Mouse (Mus musculus) lung, embryonic 16.5 days (tissue): ENCODE measurements at regions not wholly inside any gene's neighbourhood (a gene's known extent, or its start where the extent isn't known, plus 50 kb on each side); places are given as distances from the start of the nearest gene placed in this dataset.

Source experiments
- ATAC-seq: fragments of 200-750 bp; cut with Nextera tagmentation; 2 replicates; pipeline ENCODE4 v1.8.0; 2017; ENCODE audit warnings: low read depth, mild to moderate bottlenecking, moderate library complexity
- H3K27ac ChIP-seq: fragments of 300-500 bp; sonication (generic); 2 replicates; pipeline ENCODE4 v1.5.1; 2014; ENCODE audit warnings: mild to moderate bottlenecking, control low read depth, low read length
- H3K27me3 ChIP-seq: fragments of 300-500 bp; sonication (generic); 2 replicates; pipeline ENCODE4 v1.6.1; 2014; ENCODE audit warnings: low read depth, low read length, mixed read lengths; ENCODE audit not compliant: control insufficient read depth, insufficient read depth
- H3K36me3 ChIP-seq: fragments of 300-500 bp; sonication (generic); 2 replicates; pipeline ENCODE4 v1.6.1; 2014; ENCODE audit warnings: low read length; ENCODE audit not compliant: control insufficient read depth, insufficient read depth
- H3K4me1 ChIP-seq: fragments of 300-500 bp; sonication (generic); replicated peaks from 2 replicates; pipeline ENCODE4 v1.6.1; 2014; ENCODE audit warnings: low read length, mixed read lengths; ENCODE audit not compliant: control insufficient read depth, insufficient read depth
- H3K4me2 ChIP-seq: fragments of 300-500 bp; sonication (generic); 2 replicates; pipeline ENCODE4 v1.6.1; 2014; ENCODE audit warnings: low read depth, low read length, control low read depth
- H3K4me3 ChIP-seq: fragments of 300-500 bp; sonication (generic); 2 replicates; pipeline ENCODE4 v1.5.1; 2014; ENCODE audit warnings: mild to moderate bottlenecking, low read length, control low read depth
- H3K9ac ChIP-seq: fragments of 300-500 bp; sonication (generic); 2 replicates; pipeline ENCODE4 v1.6.1; 2014; ENCODE audit warnings: low read length, control low read depth
- H3K9me3 ChIP-seq: fragments of 300-500 bp; sonication (generic); 2 replicates; pipeline ENCODE4 v1.6.1; 2016; ENCODE audit warnings: low read length; ENCODE audit not compliant: control insufficient read depth
- WGBS: fragments of 180-500 bp; shearing (Covaris S2); extraction: QIAGEN DNeasy Blood & Tissue Kit; methylation state at CpG from one replicate; pipeline ENCODE4 v1.1.7; 2014; 5-methylcytosine and 5-hydroxymethylcytosine counted together

DNA sequence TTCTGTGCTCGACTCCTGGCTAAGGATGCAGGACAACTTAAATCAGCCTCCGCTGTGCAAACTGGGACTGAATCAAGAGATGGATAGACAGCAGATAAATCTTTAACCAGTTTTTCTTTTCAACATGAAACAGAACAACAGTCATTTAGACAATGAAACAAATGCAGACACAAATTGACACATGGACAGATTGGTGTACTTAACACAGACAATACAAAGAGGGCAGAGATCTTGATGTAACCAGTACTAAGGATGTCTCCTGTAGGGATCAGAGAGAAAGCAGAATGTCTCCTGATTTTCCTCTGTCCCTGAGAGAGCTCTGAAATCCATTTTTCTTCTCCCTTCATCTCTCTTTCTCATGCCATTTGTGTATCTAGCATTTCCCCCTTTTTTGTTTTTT, 1241.5 kb downstream of the Hace1 start:
- H3K4me3 ChIP-seq, result no peak overlapping the region
- H3K4me1 ChIP-seq, result no peaks in the 10 kb centered on the region
- H3K27ac ChIP-seq, result no peak overlapping the region
- H3K36me3 ChIP-seq, result no peaks in the 10 kb centered on the region
- ATAC-seq, result no peak
- H3K27me3 ChIP-seq, result no peaks in the 10 kb centered on the region
- 76% methylated on average over 2 of the region's 2 CpGs for WGBS
- H3K9me3 ChIP-seq, result no peaks in the 10 kb centered on the region
- no peak overlapping the region for H3K9ac ChIP-seq
- no peak overlapping the region for H3K4me2 ChIP-seq

DNA sequence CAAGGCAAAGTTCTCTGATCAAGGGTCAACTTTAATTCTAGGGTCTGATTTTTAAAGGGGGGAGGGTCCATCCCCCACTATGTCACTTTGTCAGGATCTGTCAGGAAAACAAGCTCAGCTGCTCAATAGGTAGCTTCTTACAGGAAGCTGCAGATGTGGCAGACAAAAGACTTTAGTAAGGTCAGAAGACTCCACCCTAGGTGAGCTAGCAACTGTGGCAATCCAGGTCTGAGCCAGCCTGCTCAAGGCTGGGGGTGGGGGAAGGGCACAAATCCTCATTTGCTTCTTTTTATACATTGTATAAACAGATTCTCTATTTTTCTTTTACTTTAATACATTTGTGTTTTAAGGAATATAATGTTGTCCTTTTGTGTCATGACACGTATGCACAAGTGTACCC, 1242.3 kb downstream of the Hace1 start:
- Histone ChIP-seq H3K9me3 (no peaks in the 10 kb centered on the region), H3K4me3 (no peak overlapping the region), H3K27me3 (no peaks in the 10 kb centered on the region), H3K36me3 (no peaks in the 10 kb centered on the region), H3K4me2 (no peak overlapping the region), H3K9ac (no peak overlapping the region), H3K4me1 (no peaks in the 10 kb centered on the region), H3K27ac (no peak overlapping the region)
- 91% methylated on average over 1 of the region's 1 CpGs for WGBS
- ATAC-seq, result no peak

DNA sequence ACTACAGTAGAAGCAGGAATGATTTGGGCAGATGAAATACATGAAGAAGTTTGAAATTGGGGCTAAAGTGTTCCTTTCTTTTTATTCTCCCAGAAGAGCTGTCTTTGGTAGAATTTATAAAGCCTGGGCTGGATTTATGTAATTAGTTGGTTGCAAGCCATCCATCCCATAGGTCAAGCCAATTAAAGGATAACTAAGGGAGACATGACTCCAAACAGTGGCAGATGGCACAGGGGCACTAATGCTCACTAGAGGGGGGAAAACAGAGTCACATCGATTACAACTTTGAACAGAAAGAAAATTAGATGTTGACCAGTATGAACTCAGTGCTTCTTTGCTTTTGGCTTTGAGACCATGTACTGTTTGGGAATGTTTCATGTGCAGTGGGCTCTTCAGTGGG, 1246.2 kb downstream of the Hace1 start:
- no peak overlapping the region for H3K4me2 ChIP-seq
- ATAC-seq, result no peak
- WGBS, result 84% methylated on average over 1 of the region's 1 CpGs
- no peaks in the 10 kb centered on the region for H3K36me3 ChIP-seq
- H3K27me3 ChIP-seq, result no peaks in the 10 kb centered on the region
- H3K4me1 ChIP-seq, result no peaks in the 10 kb centered on the region
- no peak overlapping the region for H3K4me3 ChIP-seq
- no peak overlapping the region for H3K27ac ChIP-seq
- H3K9ac ChIP-seq, result no peak overlapping the region
- H3K9me3 ChIP-seq, result no peaks in the 10 kb centered on the region

DNA sequence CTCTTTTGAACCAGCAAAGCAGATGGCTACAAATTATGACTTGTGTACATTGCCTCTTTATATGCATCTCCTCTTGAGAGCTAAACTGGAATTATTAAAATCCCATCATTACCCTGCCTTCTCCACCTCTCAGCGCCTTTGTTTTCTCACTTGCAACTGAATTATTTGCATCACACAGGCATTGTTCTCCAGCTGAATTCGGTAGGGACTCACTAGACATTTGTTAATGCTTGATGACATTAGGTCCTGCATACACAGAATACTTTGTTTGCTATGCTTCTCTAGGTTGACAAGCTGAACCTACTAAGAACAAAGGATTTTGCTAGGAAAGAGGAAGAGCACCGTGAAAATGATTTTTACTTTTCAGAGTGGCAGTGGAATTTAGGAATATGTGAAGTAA, 1248.4 kb downstream of the Hace1 start:
- H3K9me3 ChIP-seq, result no peaks in the 10 kb centered on the region
- H3K27me3 ChIP-seq, result no peaks in the 10 kb centered on the region
- H3K9ac ChIP-seq, result no peak overlapping the region
- no peaks in the 10 kb centered on the region for H3K4me1 ChIP-seq
- H3K27ac ChIP-seq, result no peak overlapping the region
- 43% methylated on average over 3 of the region's 3 CpGs for WGBS
- no peak for ATAC-seq
- no peaks in the 10 kb centered on the region for H3K36me3 ChIP-seq
- no peak overlapping the region for H3K4me3 ChIP-seq
- H3K4me2 ChIP-seq, result no peak overlapping the region

DNA sequence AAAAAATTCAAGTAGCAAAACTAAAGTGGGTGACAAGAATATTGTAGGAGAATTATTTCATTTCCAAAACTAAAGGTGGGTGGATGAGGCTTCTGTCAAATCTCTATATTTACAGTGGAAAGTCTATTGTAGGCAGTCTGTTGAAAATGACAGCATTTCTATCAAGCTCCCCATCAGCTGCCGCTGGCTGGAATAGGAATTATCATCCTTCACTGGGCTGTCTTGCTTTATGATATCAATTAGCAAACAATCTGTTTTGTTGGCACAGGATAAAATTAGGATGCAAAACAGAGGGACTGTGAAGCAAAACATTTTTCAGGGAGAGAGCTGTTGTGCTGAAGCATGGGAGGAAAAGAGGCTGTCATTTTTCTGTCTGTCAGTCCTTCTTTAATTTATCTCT, 1249.0 kb downstream of the Hace1 start:
- Histone ChIP-seq H3K4me2 (no peak overlapping the region), H3K36me3 (no peaks in the 10 kb centered on the region), H3K4me1 (no peaks in the 10 kb centered on the region), H3K27ac (no peak overlapping the region), H3K27me3 (no peaks in the 10 kb centered on the region), H3K9me3 (no peaks in the 10 kb centered on the region), H3K9ac (no peak overlapping the region), H3K4me3 (no peak overlapping the region)
- 55% methylated on average over 1 of the region's 1 CpGs for WGBS
- no peak for ATAC-seq

DNA sequence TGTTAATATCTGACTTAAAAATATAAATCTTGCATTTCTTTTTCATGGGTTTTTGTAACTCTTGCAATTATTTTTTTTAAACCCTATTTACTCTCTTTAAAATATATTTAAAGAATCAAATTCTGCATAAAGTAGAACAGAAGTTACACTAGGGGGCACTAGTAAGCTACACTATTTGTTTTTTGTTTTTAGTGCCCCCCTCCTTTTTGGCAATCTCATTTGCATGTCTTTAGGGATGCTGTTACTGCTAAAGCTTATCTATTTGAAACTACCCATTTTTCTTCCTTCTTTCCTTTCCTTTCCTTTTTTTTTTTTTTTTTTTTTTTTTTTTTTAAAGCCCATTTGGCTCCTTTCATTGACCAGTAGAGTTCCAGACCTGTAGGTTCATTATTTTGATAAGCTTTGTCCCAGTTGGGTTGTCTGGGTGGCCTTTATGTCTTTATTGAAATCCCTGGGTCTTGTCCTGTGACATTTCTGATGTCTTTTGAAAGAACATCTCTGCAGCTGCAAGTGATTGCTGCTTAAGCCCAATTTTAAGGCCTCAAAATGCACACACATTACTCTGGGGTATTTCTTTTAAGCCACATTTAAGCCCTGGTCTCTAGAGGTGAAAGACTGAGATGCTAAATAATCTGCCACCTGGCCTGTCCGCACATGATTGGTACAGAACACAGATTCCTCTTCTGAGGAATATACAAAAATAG, 1249.6 kb downstream of the Hace1 start:
- Histone ChIP-seq H3K4me1 (no peaks in the 10 kb centered on the region), H3K4me2 (no peak overlapping the region), H3K4me3 (no peak overlapping the region), H3K9ac (no peak overlapping the region), H3K36me3 (no peaks in the 10 kb centered on the region), H3K27me3 (no peaks in the 10 kb centered on the region), H3K9me3 (no peaks in the 10 kb centered on the region), H3K27ac (no peak overlapping the region)
- 84% methylated on average over 1 of the region's 1 CpGs for WGBS
- no peak for ATAC-seq

DNA sequence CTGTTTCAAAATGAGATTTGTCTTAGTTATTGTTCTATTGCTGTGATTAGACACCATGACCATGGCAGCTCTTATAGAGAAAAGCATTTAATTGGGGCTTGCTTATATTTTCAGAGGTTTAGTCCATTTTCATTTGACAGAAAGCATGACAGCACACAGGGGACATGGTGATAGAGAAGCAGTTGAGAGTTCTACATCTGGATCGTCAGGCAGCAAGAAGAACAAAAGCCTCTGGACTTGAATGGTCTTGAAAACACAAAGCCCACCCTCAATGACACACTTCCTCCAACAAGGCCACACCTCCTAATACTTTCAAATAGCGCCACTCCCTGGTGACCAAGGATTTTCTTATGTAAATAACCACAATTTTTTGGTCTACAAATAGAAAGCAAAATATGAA, 1250.5 kb downstream of the Hace1 start:
- Histone ChIP-seq H3K4me3 (no peak overlapping the region), H3K27ac (no peak overlapping the region), H3K9ac (no peak overlapping the region), H3K27me3 (no peaks in the 10 kb centered on the region), H3K4me2 (no peak overlapping the region), H3K4me1 (no peaks in the 10 kb centered on the region), H3K9me3 (no peaks in the 10 kb centered on the region), H3K36me3 (no peaks in the 10 kb centered on the region)
- ATAC-seq, result no peak
- 59% methylated on average over 2 of the region's 2 CpGs for WGBS

DNA sequence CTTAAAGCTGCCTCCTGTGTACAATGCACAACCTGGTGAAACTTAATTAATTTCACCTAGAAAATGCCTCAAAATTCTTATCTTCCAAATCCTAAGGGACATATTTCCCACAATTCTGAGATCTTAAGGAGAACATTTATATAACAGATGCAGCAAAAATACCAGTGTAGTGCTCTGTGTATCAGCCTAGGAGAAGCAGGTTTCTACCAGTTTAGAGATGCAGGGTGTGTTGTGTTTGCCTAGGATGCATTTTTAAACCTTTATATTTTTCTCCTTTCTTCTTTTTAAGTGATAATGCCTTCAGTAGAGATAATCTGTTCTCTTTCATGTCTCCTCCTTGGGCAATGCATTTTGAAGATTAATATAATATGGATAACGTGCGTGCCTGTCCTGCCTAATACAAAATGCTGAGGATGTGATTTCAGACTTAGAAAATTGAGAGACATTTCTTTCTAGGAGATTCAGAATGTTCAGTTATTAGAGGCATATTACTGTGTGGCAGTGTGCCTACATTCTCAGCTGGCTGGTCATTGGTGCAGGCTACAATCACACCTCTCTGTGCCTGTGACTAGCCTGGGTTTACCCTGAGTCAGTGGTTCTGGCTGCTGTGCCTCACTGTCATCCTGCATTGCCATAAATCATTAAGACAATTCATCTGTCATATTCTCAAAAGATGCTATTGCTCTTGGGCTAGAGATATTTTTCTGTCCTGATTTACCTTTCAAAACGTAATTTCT, 1268.1 kb downstream of the Hace1 start:
- WGBS, result 61% methylated on average over 3 of the region's 3 CpGs
- no peak overlapping the region for H3K4me2 ChIP-seq
- H3K4me1 ChIP-seq, result no peaks in the 10 kb centered on the region
- no peak overlapping the region for H3K4me3 ChIP-seq
- H3K9me3 ChIP-seq, result no peaks in the 10 kb centered on the region
- no peak overlapping the region for H3K27ac ChIP-seq
- no peaks in the 10 kb centered on the region for H3K27me3 ChIP-seq
- H3K36me3 ChIP-seq, result no peaks in the 10 kb centered on the region
- no peak for ATAC-seq
- no peak overlapping the region for H3K9ac ChIP-seq
